Mouse (Mus musculus) lung, embryonic 16.5 days (tissue): ENCODE measurements around the gene Hivep1. TPM values are rescaled to one million over a fixed set of nuclear protein-coding genes. Genes with fewer than 3 reads are reported as not detected.

Experiments
- ATAC-seq: fragments of 200-750 bp; cut with Nextera tagmentation; 2 replicates; pipeline ENCODE4 v1.8.0; 2017; ENCODE audit warnings: low read depth, mild to moderate bottlenecking, moderate library complexity
- H3K27ac ChIP-seq: fragments of 300-500 bp; sonication (generic); 2 replicates; pipeline ENCODE4 v1.5.1; 2014; ENCODE audit warnings: mild to moderate bottlenecking, control low read depth, low read length
- H3K27me3 ChIP-seq: fragments of 300-500 bp; sonication (generic); 2 replicates; pipeline ENCODE4 v1.6.1; 2014; ENCODE audit warnings: low read depth, low read length, mixed read lengths; ENCODE audit not compliant: control insufficient read depth, insufficient read depth
- H3K36me3 ChIP-seq: fragments of 300-500 bp; sonication (generic); 2 replicates; pipeline ENCODE4 v1.6.1; 2014; ENCODE audit warnings: low read length; ENCODE audit not compliant: control insufficient read depth, insufficient read depth
- H3K4me1 ChIP-seq: fragments of 300-500 bp; sonication (generic); replicated peaks from 2 replicates; pipeline ENCODE4 v1.6.1; 2014; ENCODE audit warnings: low read length, mixed read lengths; ENCODE audit not compliant: control insufficient read depth, insufficient read depth
- H3K4me2 ChIP-seq: fragments of 300-500 bp; sonication (generic); 2 replicates; pipeline ENCODE4 v1.6.1; 2014; ENCODE audit warnings: low read depth, low read length, control low read depth
- H3K4me3 ChIP-seq: fragments of 300-500 bp; sonication (generic); 2 replicates; pipeline ENCODE4 v1.5.1; 2014; ENCODE audit warnings: mild to moderate bottlenecking, low read length, control low read depth
- H3K9ac ChIP-seq: fragments of 300-500 bp; sonication (generic); 2 replicates; pipeline ENCODE4 v1.6.1; 2014; ENCODE audit warnings: low read length, control low read depth
- H3K9me3 ChIP-seq: fragments of 300-500 bp; sonication (generic); 2 replicates; pipeline ENCODE4 v1.6.1; 2016; ENCODE audit warnings: low read length; ENCODE audit not compliant: control insufficient read depth
- WGBS: fragments of 180-500 bp; shearing (Covaris S2); extraction: QIAGEN DNeasy Blood & Tissue Kit; methylation state at CpG from one replicate; pipeline ENCODE4 v1.1.7; 2014; 5-methylcytosine and 5-hydroxymethylcytosine counted together
- polyA plus RNA-seq: library from polyadenylated mRNA; unstranded; fragments of >200 nt; fragmentation: Nextera tagmentation; extraction: Ambion mirVana; gene quantifications from 2 replicates; pipeline ENCODE4 v1.2.1, GENCODE M21; 2015

The Hivep1 gene
- polyA plus RNA-seq, 1 experiment from 2014 or later: 8.6 TPM

GRCm38 (mm10) chr13:42222401-42222800 is 170.6 kb downstream of the Hivep1 start:
- Histone ChIP-seq H3K27ac (no peak overlapping the region), H3K9ac (no peak overlapping the region), H3K4me1 (no peaks in the 10 kb centered on the region), H3K36me3 (no peaks in the 10 kb centered on the region), H3K4me3 (no peak overlapping the region), H3K4me2 (no peak overlapping the region), H3K9me3 (no peaks in the 10 kb centered on the region), H3K27me3 (no peaks in the 10 kb centered on the region)
- WGBS: 87% methylated on average over 7 of the region's 7 CpGs
- no peak for ATAC-seq

GRCm38 (mm10) chr13:42228849-42229248 is 177.0 kb downstream of the Hivep1 start:
- H3K9ac ChIP-seq: no peak overlapping the region
- H3K9me3 ChIP-seq: no peaks in the 10 kb centered on the region
- no peaks in the 10 kb centered on the region for H3K4me1 ChIP-seq
- no peak overlapping the region for H3K4me2 ChIP-seq
- H3K4me3 ChIP-seq: no peak overlapping the region
- no peaks in the 10 kb centered on the region for H3K36me3 ChIP-seq
- no peak for ATAC-seq
- H3K27me3 ChIP-seq: no peaks in the 10 kb centered on the region
- no peak overlapping the region for H3K27ac ChIP-seq
- WGBS: 84% methylated on average over 10 of the region's 10 CpGs

DNA sequence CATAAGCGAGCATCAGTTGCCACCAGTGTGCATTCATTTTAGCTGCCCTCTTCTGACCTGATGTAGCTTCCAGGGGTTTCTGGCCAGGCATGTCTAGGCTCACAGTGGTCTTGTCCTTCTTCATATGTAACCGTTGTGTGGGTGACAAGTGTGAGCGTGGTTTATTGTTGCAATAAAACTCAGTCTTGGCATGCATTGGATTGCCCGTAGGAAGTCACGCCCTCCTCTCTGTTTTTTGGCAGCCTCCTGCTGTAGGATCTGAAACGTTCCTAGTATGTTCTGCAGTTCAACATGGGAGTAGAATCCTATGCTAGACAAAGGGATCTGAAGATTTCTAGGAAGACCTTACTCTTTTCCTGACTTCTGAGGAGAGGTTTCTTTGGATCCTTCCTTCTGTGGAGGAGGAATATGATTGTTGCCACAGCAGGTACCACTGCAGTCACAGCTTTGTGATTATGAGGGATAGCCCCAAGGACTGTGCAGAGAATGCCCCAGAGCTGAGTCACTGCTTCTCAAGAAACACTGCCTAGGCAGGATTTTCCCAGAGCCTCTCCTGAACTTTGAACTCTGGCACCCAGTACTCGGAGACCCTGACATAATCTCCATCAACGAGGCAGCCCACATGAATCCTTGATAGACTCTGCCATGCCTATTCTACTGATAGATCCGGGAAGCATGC is 182.1 kb downstream of the Hivep1 start:
- Histone ChIP-seq H3K36me3 (no peaks in the 10 kb centered on the region), H3K9ac (no peak overlapping the region), H3K27me3 (no peaks in the 10 kb centered on the region), H3K4me1 (peaks cover 3% of the 10 kb centered on the region; the same call in 1 of the 2 replicates), H3K27ac (no peak overlapping the region), H3K4me2 (no peak overlapping the region), H3K4me3 (no peak overlapping the region), H3K9me3 (no peaks in the 10 kb centered on the region)
- no peak for ATAC-seq
- WGBS: 59% methylated on average over 9 of the region's 9 CpGs

DNA sequence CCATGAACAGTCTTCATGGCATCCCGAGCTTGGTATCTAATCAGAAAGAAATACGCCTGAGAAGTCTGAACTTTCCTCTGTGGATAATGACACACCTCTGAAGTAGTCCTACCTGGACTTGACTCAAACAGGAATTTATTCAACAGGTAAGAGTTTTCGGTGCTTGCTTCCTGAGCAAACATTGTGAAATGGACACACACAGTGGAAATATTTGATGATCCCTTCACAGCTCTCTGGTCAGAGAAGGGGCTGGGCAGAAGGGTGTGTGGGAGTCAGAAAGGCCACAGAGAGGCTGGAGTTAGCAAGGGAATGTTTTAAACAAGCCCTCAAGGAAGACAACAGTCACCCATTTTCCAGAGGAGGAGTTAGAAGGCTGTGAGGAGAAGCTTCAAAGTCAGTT is 186.7 kb downstream of the Hivep1 start:
- no peaks in the 10 kb centered on the region for H3K9me3 ChIP-seq
- WGBS: 52% methylated on average over 3 of the region's 3 CpGs
- ATAC-seq: peak; percentile 78

DNA sequence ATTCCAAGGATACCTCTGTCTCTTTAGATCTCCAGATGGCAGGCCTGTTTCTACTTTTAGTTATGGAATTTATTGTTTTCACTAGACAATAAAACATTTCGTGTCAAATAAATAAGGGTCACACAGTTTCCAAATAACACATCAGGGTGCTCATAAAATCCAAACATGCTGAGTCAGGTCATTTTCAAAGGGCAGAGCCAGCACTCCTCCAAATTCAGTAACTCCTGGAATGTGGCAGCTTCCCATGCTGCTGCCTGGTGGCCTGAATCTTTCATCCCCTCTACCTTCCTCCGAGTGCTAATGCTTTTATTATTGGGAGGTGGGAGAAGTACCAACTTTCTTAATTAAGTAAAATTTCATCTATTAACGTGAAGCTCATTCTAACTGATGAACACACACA is 190.3 kb downstream of the Hivep1 start:
- Histone ChIP-seq H3K4me2 (no peak overlapping the region), H3K27ac (no peak overlapping the region), H3K27me3 (no peaks in the 10 kb centered on the region), H3K9me3 (no peaks in the 10 kb centered on the region), H3K4me1 (peaks cover 11% of the 10 kb centered on the region; the same call in 1 of the 2 replicates), H3K4me3 (no peak overlapping the region), H3K36me3 (no peaks in the 10 kb centered on the region), H3K9ac (no peak overlapping the region)
- WGBS: 51% methylated on average over 3 of the region's 3 CpGs
- ATAC-seq: no peak

More for the DNA sequence above, 186.7 kb downstream of the Hivep1 start:
- H3K9ac ChIP-seq: no peak overlapping the region
- no peak overlapping the region for H3K4me2 ChIP-seq
- no peak overlapping the region for H3K4me3 ChIP-seq
- H3K4me1 ChIP-seq: peaks cover 6% of the 10 kb centered on the region; the same call in 1 of the 2 replicates
- no peaks in the 10 kb centered on the region for H3K36me3 ChIP-seq
- H3K27me3 ChIP-seq: no peaks in the 10 kb centered on the region
- peak overlapping the region; percentile 77 for H3K27ac ChIP-seq

Other genes starting within 250 kb of the Hivep1 start
- 0.39 TPM in 1 of 2 replicates, not detected in the other for gene Adtrp, start 204.3 kb upstream of the Hivep1 start, polyA plus RNA-seq
- 7.7 and 9.2 TPM in 2 replicates for gene Edn1, start 249.5 kb downstream of the Hivep1 start, polyA plus RNA-seq